Mouse (Mus musculus) megakaryocyte, embryonic 14.5 days (primary cell): ENCODE results near the gene Mrgprh.

Experiments
- FLI1 ChIP-seq: IDR thresholded peaks from 2 replicates; pipeline ENCODE4 v1.6.1; 2012; ENCODE audit warnings: low read length, inconsistent platforms, mixed read lengths
- GATA1 ChIP-seq: IDR thresholded peaks from 3 replicates; pipeline ENCODE4 v1.6.1; 2012; ENCODE audit warnings: mixed read lengths, low read length, inconsistent platforms, borderline replicate concordance

DNA sequence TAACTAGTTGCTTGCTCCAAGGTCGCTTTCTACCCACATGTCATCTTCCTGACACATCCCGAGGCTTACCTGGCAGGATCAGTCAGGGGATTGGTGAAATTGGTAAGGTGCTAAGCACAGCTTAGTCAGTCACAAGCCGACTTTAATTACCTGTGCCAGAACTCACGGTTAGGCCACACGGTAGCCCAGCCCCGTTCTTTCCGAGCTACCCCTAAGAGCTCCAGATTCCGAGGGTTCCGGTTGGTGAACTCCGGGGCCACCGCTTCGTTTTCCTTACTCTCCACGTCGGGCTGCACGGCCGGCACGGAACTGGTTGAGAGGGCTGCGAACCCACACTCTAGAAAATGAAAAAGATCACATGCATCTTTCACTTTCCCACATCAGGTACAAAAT is 39.6 kb downstream of the Mrgprh start, which contains the start of gene Tcp1:
- TF ChIP-seq GATA1 (no peak), FLI1 (no peak)
